Mouse (Mus musculus): ENCODE results near the gene Mpz.

DNA sequence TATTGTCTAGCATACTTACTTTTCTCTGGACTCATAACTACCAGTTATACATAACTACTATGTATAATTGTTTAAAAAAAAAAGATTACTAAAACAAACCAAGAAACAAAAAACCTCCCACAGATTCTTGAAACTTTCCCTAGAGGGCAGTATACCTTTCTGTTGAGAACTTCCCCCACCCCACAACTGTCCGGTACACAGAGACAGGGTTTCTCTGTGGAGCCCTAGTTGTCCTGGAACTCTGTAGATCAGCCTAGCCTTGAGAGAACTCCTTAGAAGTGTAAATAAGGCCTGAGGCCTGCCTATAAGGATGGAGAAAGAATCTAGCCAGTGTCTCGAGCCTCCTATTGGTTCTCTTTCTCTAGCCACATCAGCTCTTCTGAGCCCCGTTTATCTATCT, 13.7 kb downstream of the Mpz start:
- TF ChIP-seq POLR2A (IDR thresholded peaks at IDR 0.05; ENCODE audit: borderline replicate concordance, low read depth, low read length) (no peak), CTCF (IDR thresholded peaks at IDR 0.05; ENCODE audit: low read depth, low read length) (no peak)

All from bone marrow macrophage, adult 2 months (primary cell).